Mouse (Mus musculus): Measurements from ENCODE around the gene Dnajc6. TPM values are rescaled to one million over a fixed set of nuclear protein-coding genes. Genes with fewer than 3 reads are reported as not detected.

Gene Dnajc6
- polyA plus RNA-seq, 2 experiments = 0.82 to 0.98 TPM

DNA sequence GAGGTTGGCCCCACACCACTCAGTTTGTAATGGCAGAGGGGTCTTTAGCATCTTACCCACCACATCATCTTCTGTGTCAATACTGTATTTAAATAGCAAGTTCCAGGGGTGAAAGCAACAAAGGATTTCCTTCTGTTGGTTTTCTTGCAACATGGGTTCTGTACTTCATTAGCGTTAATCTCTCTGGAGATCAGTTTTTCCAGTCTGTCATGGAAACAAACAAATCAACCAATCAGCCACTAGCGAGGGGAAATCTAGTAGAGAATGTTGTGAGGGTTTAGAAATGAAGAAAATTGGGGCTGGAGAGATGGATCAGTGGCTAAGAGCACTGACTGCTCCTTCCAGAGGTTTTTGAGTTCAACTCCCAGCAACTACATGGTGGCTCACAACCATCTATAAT lies 9.5 kb downstream of the Dnajc6 start:
- H3K27ac ChIP-seq (replicated peaks; ENCODE audit: low read depth, low read length) = no peak overlapping the region

DNA sequence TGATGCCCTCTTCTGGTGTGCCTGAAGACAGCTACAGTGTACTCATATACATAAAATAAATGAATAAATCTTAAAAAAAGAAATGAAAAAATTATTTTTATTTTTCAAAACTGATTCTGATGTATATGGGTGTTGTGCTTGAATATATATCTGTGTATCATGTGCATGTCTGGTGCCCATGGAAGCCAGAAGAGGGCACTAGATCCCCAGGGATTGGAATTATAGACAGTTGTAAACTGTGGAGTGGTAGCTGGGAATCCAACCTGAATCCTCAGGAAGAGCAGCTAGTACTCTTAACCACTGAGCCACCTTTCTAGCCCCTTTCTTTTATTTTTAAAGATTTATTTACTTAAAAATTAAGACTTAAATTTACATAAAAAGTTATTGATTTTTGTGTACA lies 9.9 kb downstream of the Dnajc6 start:
- no peak overlapping the region for H3K4me2 ChIP-seq (replicated peaks; ENCODE audit: low read depth, low read length, severe bottlenecking)
- peaks cover 12% of the 10 kb centered on the region for H3K4me1 ChIP-seq (ENCODE audit: control insufficient read depth, insufficient read depth, low read length)
- DNase-seq (ENCODE audit: low spot score) (no peak), ATAC-seq (ENCODE audit: low FRiP score, low read depth) (no peak)
- no peak overlapping the region for H3K27ac ChIP-seq (replicated peaks; ENCODE audit: low read depth, low read length)
- H3K9me3 ChIP-seq (ENCODE audit: control insufficient read depth, low read length) = no peaks in the 10 kb centered on the region
- H3K4me3 ChIP-seq (replicated peaks; ENCODE audit: low read length) = no peak overlapping the region
- peaks cover 11% of the 10 kb centered on the region; the same call in 1 of the 2 replicates for H3K27me3 ChIP-seq (ENCODE audit: control insufficient read depth, insufficient read depth, low read length)
- no peaks in the 10 kb centered on the region for H3K36me3 ChIP-seq (ENCODE audit: control insufficient read depth, insufficient read depth, low read length)
- no peak overlapping the region for H3K9ac ChIP-seq (ENCODE audit: low read depth, low read length, severe bottlenecking)
- TF ChIP-seq POLR2A (IDR thresholded peaks at IDR 0.05; ENCODE audit: borderline replicate concordance, extremely low read depth, insufficient read depth, insufficient read length) = no peak

More for the DNA sequence above, 9.5 kb downstream of the Dnajc6 start:
- no peaks in the 10 kb centered on the region for H3K9me3 ChIP-seq (ENCODE audit: control insufficient read depth, low read length)
- no peak overlapping the region for H3K4me3 ChIP-seq (replicated peaks; ENCODE audit: low read length)
- TF ChIP-seq POLR2A (IDR thresholded peaks at IDR 0.05; ENCODE audit: borderline replicate concordance, extremely low read depth, insufficient read depth, insufficient read length) = no peak
- no peaks in the 10 kb centered on the region for H3K36me3 ChIP-seq (ENCODE audit: control insufficient read depth, insufficient read depth, low read length)
- WGBS = 67% methylated on average over 2 of the region's 2 CpGs
- H3K9ac ChIP-seq (ENCODE audit: low read depth, low read length, severe bottlenecking) = no peak overlapping the region
- peaks cover 11% of the 10 kb centered on the region; the same call in 1 of the 2 replicates for H3K27me3 ChIP-seq (ENCODE audit: control insufficient read depth, insufficient read depth, low read length)
- H3K4me1 ChIP-seq (ENCODE audit: control insufficient read depth, insufficient read depth, low read length) = peaks cover 12% of the 10 kb centered on the region
- no peak overlapping the region for H3K4me2 ChIP-seq (replicated peaks; ENCODE audit: low read depth, low read length, severe bottlenecking)
- ATAC-seq (ENCODE audit: low FRiP score, low read depth) (no peak), DNase-seq (ENCODE audit: low spot score) (no peak)

GRCm38 (mm10) chr4:101507571-101508422 lies 11.3 kb downstream of the Dnajc6 start:
- TF ChIP-seq POLR2A (IDR thresholded peaks at IDR 0.05; ENCODE audit: borderline replicate concordance, extremely low read depth, insufficient read depth, insufficient read length) = no peak
- ATAC-seq (ENCODE audit: low FRiP score, low read depth) = no peak
- H3K27ac ChIP-seq (replicated peaks; ENCODE audit: low read depth, low read length) = no peak overlapping the region
- H3K4me1 ChIP-seq (ENCODE audit: control insufficient read depth, insufficient read depth, low read length) = peaks cover 12% of the 10 kb centered on the region
- H3K4me3 ChIP-seq (replicated peaks; ENCODE audit: low read length) = peak overlapping the region; percentile 30
- no peaks in the 10 kb centered on the region for H3K9me3 ChIP-seq (ENCODE audit: control insufficient read depth, low read length)
- peak overlapping the region; percentile 45 for H3K4me2 ChIP-seq (replicated peaks; ENCODE audit: low read depth, low read length, severe bottlenecking)
- peak; percentile 63 for DNase-seq (ENCODE audit: low spot score)
- no peaks in the 10 kb centered on the region for H3K36me3 ChIP-seq (ENCODE audit: control insufficient read depth, insufficient read depth, low read length)
- H3K27me3 ChIP-seq (ENCODE audit: control insufficient read depth, insufficient read depth, low read length) = peaks cover 11% of the 10 kb centered on the region; the same call in 1 of the 2 replicates
- H3K9ac ChIP-seq (ENCODE audit: low read depth, low read length, severe bottlenecking) = no peak overlapping the region
- WGBS = 9% methylated on average over 24 of the region's 24 CpGs

DNA sequence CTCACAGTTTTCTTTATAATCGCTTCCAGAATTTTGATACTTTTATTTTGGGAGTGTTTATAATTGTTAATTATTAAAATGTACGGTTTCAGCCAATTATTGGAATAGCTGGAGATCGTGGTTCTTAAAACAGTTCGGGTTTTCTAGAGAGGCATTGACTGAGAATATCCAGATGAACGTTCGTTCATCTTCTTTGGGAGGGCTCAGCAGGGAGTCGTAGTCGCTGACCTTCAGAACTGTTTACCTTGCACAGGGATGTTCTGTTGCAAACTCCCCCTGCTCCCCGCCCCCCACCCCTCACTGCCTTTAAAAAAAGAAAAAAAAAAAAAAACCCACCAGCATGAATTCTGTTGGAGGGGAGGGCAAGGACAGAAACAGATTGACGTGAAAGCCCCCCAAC lies 12.0 kb downstream of the Dnajc6 start:
- WGBS = 3% methylated on average over 10 of the region's 10 CpGs
- Histone ChIP-seq H3K36me3 (ENCODE audit: control insufficient read depth, insufficient read depth, low read length) (no peaks in the 10 kb centered on the region), H3K9ac (ENCODE audit: low read depth, low read length, severe bottlenecking) (peak overlapping the region; percentile 41; the same call in 1 of the 2 replicates), H3K27ac (replicated peaks; ENCODE audit: low read depth, low read length) (no peak overlapping the region), H3K4me1 (ENCODE audit: control insufficient read depth, insufficient read depth, low read length) (peaks cover 12% of the 10 kb centered on the region), H3K4me2 (replicated peaks; ENCODE audit: low read depth, low read length, severe bottlenecking) (peak overlapping the region; percentile 78), H3K27me3 (ENCODE audit: control insufficient read depth, insufficient read depth, low read length) (peaks cover 11% of the 10 kb centered on the region; the same call in 1 of the 2 replicates), H3K4me3 (replicated peaks; ENCODE audit: low read length) (peak overlapping the region; percentile 36), H3K9me3 (ENCODE audit: control insufficient read depth, low read length) (no peaks in the 10 kb centered on the region)
- DNase-seq (ENCODE audit: low spot score) (no peak), ATAC-seq (ENCODE audit: low FRiP score, low read depth) (no peak)
- TF ChIP-seq POLR2A (IDR thresholded peaks at IDR 0.05; ENCODE audit: borderline replicate concordance, extremely low read depth, insufficient read depth, insufficient read length) = no peak

- WGBS = under 1% methylated on average over 28 of the region's 30 CpGs
- TF ChIP-seq POLR2A (IDR thresholded peaks at IDR 0.05; ENCODE audit: borderline replicate concordance, extremely low read depth, insufficient read depth, insufficient read length) = no peak
- Histone ChIP-seq H3K4me2 (replicated peaks; ENCODE audit: low read depth, low read length, severe bottlenecking) (peak overlapping the region; percentile 78), H3K27me3 (ENCODE audit: control insufficient read depth, insufficient read depth, low read length) (peaks cover 11% of the 10 kb centered on the region; the same call in 1 of the 2 replicates), H3K36me3 (ENCODE audit: control insufficient read depth, insufficient read depth, low read length) (no peaks in the 10 kb centered on the region), H3K9ac (ENCODE audit: low read depth, low read length, severe bottlenecking) (peak overlapping the region; percentile 41; the same call in 1 of the 2 replicates), H3K4me3 (replicated peaks; ENCODE audit: low read length) (peak overlapping the region; percentile 36), H3K27ac (replicated peaks; ENCODE audit: low read depth, low read length) (no peak overlapping the region), H3K9me3 (ENCODE audit: control insufficient read depth, low read length) (no peaks in the 10 kb centered on the region), H3K4me1 (ENCODE audit: control insufficient read depth, insufficient read depth, low read length) (peaks cover 12% of the 10 kb centered on the region)
- DNase-seq (ENCODE audit: low spot score) = no peak
- peak; percentile 47; the same call in 1 of the 2 replicates for ATAC-seq (ENCODE audit: low FRiP score, low read depth)
Observed at GRCm38 (mm10) chr4:101508851-101509577, 12.6 kb downstream of the Dnajc6 start.
